Mouse (Mus musculus) MEL (cell line): ENCODE results near the gene March5. TPM values are rescaled to one million over a fixed set of nuclear protein-coding genes. Genes with fewer than 3 reads are reported as not detected.

Experiments
- DNase-seq: peaks from one replicate; pipeline ENCODE4 v3.0.0; 2011; ENCODE audit warnings: low read depth, low spot score
- H3K27ac ChIP-seq: 2 replicates; pipeline ENCODE4 v1.5.1; 2012; ENCODE audit warnings: low read depth, mild to moderate bottlenecking, control low read depth, low read length, moderate library complexity; ENCODE audit not compliant: control insufficient read depth
- H3K27me3 ChIP-seq, 2 experiments: fragments of 150-350 bp in 1 of 2; sonication (generic) in 1 of 2; 2 replicates each; pipeline ENCODE4 v1.6.1; 2012; ENCODE audit warnings: low read length in 2 of 2, mild to moderate bottlenecking in 2 of 2, improper control_type of control experiment in 1 of 2, moderate library complexity in 1 of 2; ENCODE audit not compliant: insufficient read depth in 2 of 2, control insufficient read depth in 1 of 2
- H3K36me3 ChIP-seq, 2 experiments: 2 replicates each; pipeline ENCODE4 v1.6.1; 2012 to 2014; ENCODE audit warnings: low read length in 2 of 2, improper control_type of control experiment in 1 of 2, inconsistent platforms in 1 of 2, mild to moderate bottlenecking in 1 of 2; ENCODE audit not compliant: insufficient read depth in 2 of 2, control insufficient read depth in 1 of 2
- H3K4me1 ChIP-seq, 2 experiments: fragments of 150-350 bp in 1 of 2; sonication (generic) in 1 of 2; 2 replicates each; pipeline ENCODE4 v1.6.1; 2012; ENCODE audit warnings: low read length in 2 of 2, improper control_type of control experiment in 1 of 2, mild to moderate bottlenecking in 1 of 2; ENCODE audit not compliant: insufficient read depth in 2 of 2, control insufficient read depth in 1 of 2
- H3K4me3 ChIP-seq, 2 experiments: fragments of 150-350 bp in 1 of 2; sonication (generic) in 1 of 2; 2 replicates each; pipeline ENCODE4 v1.5.1; 2012; ENCODE audit warnings: low read depth in 2 of 2, low read length in 2 of 2, mild to moderate bottlenecking in 2 of 2, moderate library complexity in 2 of 2, control low read depth in 1 of 2, improper control_type of control experiment in 1 of 2; ENCODE audit not compliant: control insufficient read depth in 1 of 2, insufficient read depth in 1 of 2
- H3K79me2 ChIP-seq: 2 replicates; pipeline ENCODE4 v1.6.1; 2012; ENCODE audit warnings: mild to moderate bottlenecking, low read length, moderate library complexity; ENCODE audit not compliant: control insufficient read depth, poor library complexity, insufficient read depth
- H3K9ac ChIP-seq: 2 replicates; pipeline ENCODE4 v1.6.1; 2012; ENCODE audit warnings: low read depth, mild to moderate bottlenecking, control low read depth, low read length, moderate library complexity; ENCODE audit not compliant: control insufficient read depth, poor library complexity, severe bottlenecking
- H3K9me3 ChIP-seq: fragments of 150-350 bp; sonication (generic); replicated peaks from 2 replicates; pipeline ENCODE4 v1.6.1; 2012; ENCODE audit warnings: mild to moderate bottlenecking, low read length, improper control_type of control experiment, moderate library complexity; ENCODE audit not compliant: insufficient read depth
- CHD1 ChIP-seq: IDR thresholded peaks from 2 replicates; pipeline ENCODE4 v1.6.1; 2012; ENCODE audit warnings: low read depth, mild to moderate bottlenecking, inconsistent platforms, low read length, improper control_type of control experiment
- CTCF ChIP-seq, 3 experiments: IDR thresholded peaks in 2 of 3; conservative IDR thresholded peaks in 1 of 3; 2 replicates each; pipeline ENCODE4 v1.5.1; 2011 to 2012; ENCODE audit warnings: low read length in 3 of 3, low read depth in 2 of 3, mild to moderate bottlenecking in 2 of 3, improper control_type of control experiment in 1 of 3, inconsistent platforms in 1 of 3, mixed read lengths in 1 of 3, moderate library complexity in 1 of 3; ENCODE audit not compliant: control insufficient read depth in 1 of 3, insufficient read depth in 1 of 3, poor library complexity in 1 of 3, severe bottlenecking in 1 of 3
- E2F4 ChIP-seq: IDR thresholded peaks from 2 replicates; pipeline ENCODE4 v1.6.1; 2011; ENCODE audit warnings: low read depth, low read length, improper control_type of control experiment, borderline replicate concordance
- ELF1 ChIP-seq: IDR thresholded peaks from 2 replicates; pipeline ENCODE4 v1.6.1; 2014; ENCODE audit warnings: low read depth, mild to moderate bottlenecking, inconsistent platforms, low read length, improper control_type of control experiment, moderate library complexity
- EP300 ChIP-seq, 2 experiments: IDR thresholded peaks; 2 replicates each; pipeline ENCODE4 v1.6.1; 2011; ENCODE audit warnings: improper control_type of control experiment in 2 of 2, low read length in 2 of 2, low read depth in 1 of 2, mild to moderate bottlenecking in 1 of 2
- ETS1 ChIP-seq: IDR thresholded peaks from 2 replicates; pipeline ENCODE4 v1.6.1; 2012; ENCODE audit warnings: low read depth, mild to moderate bottlenecking, inconsistent platforms, low read length, improper control_type of control experiment, moderate library complexity
- GABPA ChIP-seq: IDR thresholded peaks from 2 replicates; pipeline ENCODE4 v1.6.1; 2012; ENCODE audit warnings: low read depth, mild to moderate bottlenecking, inconsistent platforms, low read length, improper control_type of control experiment, moderate library complexity
- GATA1 ChIP-seq: IDR thresholded peaks from 2 replicates; pipeline ENCODE4 v1.6.1; 2011; ENCODE audit warnings: low read depth, low read length, improper control_type of control experiment
- KAT2A ChIP-seq: conservative IDR thresholded peaks from 2 replicates; pipeline ENCODE4 v1.6.1; 2012; ENCODE audit warnings: low read depth, low read length, improper control_type of control experiment, inconsistent platforms
- MAX ChIP-seq: IDR thresholded peaks from 2 replicates; pipeline ENCODE4 v1.6.1; 2011; ENCODE audit warnings: low read length, improper control_type of control experiment
- MEF2A ChIP-seq: IDR thresholded peaks from 2 replicates; pipeline ENCODE4 v1.6.1; 2014; ENCODE audit warnings: low read depth, mild to moderate bottlenecking, inconsistent platforms, low read length, improper control_type of control experiment; ENCODE audit not compliant: poor library complexity, insufficient replicate concordance, severe bottlenecking; ENCODE audit errors: extremely low read depth
- MYB ChIP-seq: IDR thresholded peaks from 2 replicates; pipeline ENCODE4 v1.6.1; 2011; ENCODE audit warnings: mild to moderate bottlenecking, low read depth, low read length, improper control_type of control experiment
- NRF1 ChIP-seq: IDR thresholded peaks from 2 replicates; pipeline ENCODE4 v1.6.1; 2014; ENCODE audit warnings: low read depth, mild to moderate bottlenecking, inconsistent platforms, low read length, improper control_type of control experiment, moderate library complexity; ENCODE audit not compliant: poor library complexity, insufficient read depth, severe bottlenecking
- POLR2A ChIP-seq, 2 experiments: IDR thresholded peaks; 2 replicates each; pipeline ENCODE4 v1.6.1; 2011 to 2012; ENCODE audit warnings: low read length in 2 of 2, mild to moderate bottlenecking in 2 of 2, control low read depth in 1 of 2, improper control_type of control experiment in 1 of 2, low read depth in 1 of 2, moderate library complexity in 1 of 2; ENCODE audit not compliant: control insufficient read depth in 1 of 2, insufficient read depth in 1 of 2, poor library complexity in 1 of 2
- POLR2AphosphoS5 ChIP-seq: IDR thresholded peaks from 2 replicates; pipeline ENCODE4 v1.6.1; 2012; ENCODE audit warnings: low read depth, borderline replicate concordance, mild to moderate bottlenecking, inconsistent platforms, low read length, moderate library complexity, mixed read lengths
- SMC3 ChIP-seq: IDR thresholded peaks from 2 replicates; pipeline ENCODE4 v1.6.1; 2011; ENCODE audit warnings: low read depth, low read length, improper control_type of control experiment
- TAL1 ChIP-seq: IDR thresholded peaks from 2 replicates; pipeline ENCODE4 v1.6.1; 2012; ENCODE audit warnings: mild to moderate bottlenecking, inconsistent platforms, low read length, moderate library complexity, mixed read lengths
- TCF12 ChIP-seq: IDR thresholded peaks from 2 replicates; pipeline ENCODE4 v1.6.1; 2014; ENCODE audit warnings: low read depth, mild to moderate bottlenecking, inconsistent platforms, low read length, improper control_type of control experiment, moderate library complexity
- ZC3H11A ChIP-seq: IDR thresholded peaks from 2 replicates; pipeline ENCODE4 v1.6.1; 2012; ENCODE audit warnings: low read depth, mild to moderate bottlenecking, inconsistent platforms, low read length, improper control_type of control experiment
- ZKSCAN1 ChIP-seq: IDR thresholded peaks from 2 replicates; pipeline ENCODE4 v1.6.1; 2012; ENCODE audit warnings: low read depth, mild to moderate bottlenecking, inconsistent platforms, low read length, improper control_type of control experiment, moderate library complexity
- ZMIZ1 ChIP-seq: IDR thresholded peaks from 2 replicates; pipeline ENCODE4 v1.6.1; 2012; ENCODE audit warnings: low read depth, mild to moderate bottlenecking, inconsistent platforms, low read length, improper control_type of control experiment, moderate library complexity
- polyA plus RNA-seq, 2 experiments: library from polyadenylated mRNA; stranded (reverse) in 1 of 2; unstranded in 1 of 2; fragments of >175 nt in 1 of 2; fragments of >200 nt in 1 of 2; gene quantifications; 2 replicates each; pipeline versions ENCODE4 v1.2.1 to v1.2.4; 2012; ENCODE audit warnings: low replicate concordance in 2 of 2, low read depth in 1 of 2; ENCODE audit not compliant: insufficient read length in 2 of 2, insufficient read depth in 1 of 2, missing spikeins in 1 of 2
- total RNA-seq: library from RNA; depleted of rRNA; stranded (reverse); fragments of 300-350 nt; gene quantifications from 2 replicates; pipeline ENCODE4 v1.2.3, GENCODE M21; 2012

Gene March5
- total and polyA plus RNA-seq, 3 experiments, result 68.5 to 83.5 TPM; not detected in 1

DNA sequence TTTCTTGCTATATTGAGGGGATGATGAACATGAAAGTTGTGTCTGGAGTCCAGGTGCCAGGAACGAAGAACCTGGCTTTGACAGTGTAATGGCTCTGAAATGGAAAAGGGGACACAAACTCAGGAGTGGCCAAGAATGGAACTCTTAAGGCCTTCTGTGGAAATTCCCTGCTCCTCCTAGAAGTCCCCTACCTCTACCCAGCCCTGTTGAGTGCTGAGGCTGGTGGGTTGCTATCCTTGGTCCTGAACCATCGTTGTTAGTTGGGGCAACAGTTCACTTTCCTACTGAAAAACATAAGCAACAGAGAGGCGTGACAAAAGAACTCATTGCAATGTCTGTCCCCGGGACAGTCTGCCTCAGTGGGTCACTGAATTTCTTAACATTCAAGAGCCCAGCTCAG lies 31.8 kb downstream of the March5 start (continued):
- TF ChIP-seq ELF1 (no peak), POLR2AphosphoS5 (no peak), POLR2A (IDR thresholded peaks at IDR 0.05; ENCODE audit: control insufficient read depth in 1 of 2, insufficient read depth in 1 of 2, low read depth in 1 of 2, low read length in 2 of 2, poor library complexity in 1 of 2) (no peak), TAL1 (no peak), ETS1 (no peak), E2F4 (no peak), NRF1 (no peak), MAX (0 out of 2 replicates have a peak, but pooled peaks have one; percentile 53), EP300 (IDR thresholded peaks at IDR 0.05; ENCODE audit: low read depth in 1 of 2, low read length in 2 of 2) (no peak), GATA1 (no peak), KAT2A (no peak), ZKSCAN1 (no peak)

DNA sequence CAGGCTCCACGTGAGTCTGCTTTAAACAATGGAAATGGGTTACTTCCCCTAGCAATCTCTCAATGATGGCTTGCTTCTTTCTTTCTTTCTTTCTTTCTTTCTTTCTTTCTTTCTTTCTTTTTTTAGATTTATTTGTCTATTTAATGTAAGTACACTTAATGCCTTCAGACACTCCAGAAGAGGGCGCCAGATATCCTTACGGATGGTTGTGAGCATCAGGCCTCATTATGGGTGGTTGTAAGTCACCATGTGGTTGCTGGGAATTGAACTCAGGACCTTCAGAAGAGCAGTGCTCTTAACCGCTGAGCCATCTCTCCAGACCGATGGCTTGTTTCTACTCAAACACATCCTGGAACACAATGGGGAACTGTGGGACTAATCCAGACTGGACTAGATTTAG lies 33.9 kb downstream of the March5 start:
- Histone ChIP-seq H3K4me3 (no peak overlapping the region), H3K9me3 (no peaks in the 10 kb centered on the region), H3K27me3 (no peaks in the 10 kb centered on the region), H3K27ac (no peak overlapping the region), H3K36me3 (peaks cover 0 to 19% of the 10 kb centered on the region in 2 experiments; a peak in 2 of 4 replicates), H3K9ac (no peak overlapping the region), H3K79me2 (no peaks in the 10 kb centered on the region), H3K4me1 (peaks cover 14 to 24% of the 10 kb centered on the region in 2 experiments)
- DNase-seq, result peak; percentile 54
- peak; percentile 27; the same call in 1 of the 2 replicates for TF ChIP-seq SMC3
- TF ChIP-seq MAX, result no peak
- no peak for TF ChIP-seq ZC3H11A
- no peak for TF ChIP-seq GABPA
- TF ChIP-seq CHD1, result no peak
- TF ChIP-seq TCF12, result no peak
- TF ChIP-seq CTCF (IDR thresholded peaks at IDR 0.05 in 2 of 3, conservative IDR thresholded peaks at IDR 0.05 in 1 of 3; ENCODE audit: control insufficient read depth in 1 of 3, insufficient read depth in 1 of 3, low read depth in 2 of 3, low read length in 3 of 3, poor library complexity in 1 of 3, severe bottlenecking in 1 of 3), result peak in 2 of 3 experiments; percentile 14 to 41; a peak in 2 of 6 replicates

DNA sequence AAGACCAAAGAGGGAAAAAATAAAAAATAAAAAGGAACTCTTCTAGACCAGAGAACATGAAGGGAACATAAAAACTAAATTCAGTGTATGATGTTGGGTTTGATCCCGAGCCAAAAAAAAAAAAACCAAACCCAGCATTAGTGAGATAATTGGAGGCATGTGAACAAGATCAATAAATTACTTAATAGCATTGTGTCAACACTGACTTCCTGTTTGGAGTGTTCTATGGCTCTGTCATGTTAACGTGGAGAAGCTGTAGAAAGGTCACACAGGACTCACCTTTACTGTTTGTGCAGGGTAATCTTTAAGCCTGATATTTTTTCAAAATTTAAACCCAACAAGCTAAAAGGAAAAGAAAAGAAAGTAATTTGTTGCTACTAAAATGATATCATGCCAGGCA lies 35.4 kb downstream of the March5 start:
- DNase-seq, result no peak
- Histone ChIP-seq H3K27ac (no peak overlapping the region), H3K4me1 (peaks cover 2 to 13% of the 10 kb centered on the region in 2 experiments), H3K9ac (no peak overlapping the region), H3K4me3 (no peak overlapping the region), H3K79me2 (no peaks in the 10 kb centered on the region), H3K36me3 (peaks cover 0 to 8% of the 10 kb centered on the region in 2 experiments; a peak in 2 of 4 replicates), H3K9me3 (no peaks in the 10 kb centered on the region), H3K27me3 (no peaks in the 10 kb centered on the region)
- TF ChIP-seq CTCF (IDR thresholded peaks at IDR 0.05 in 2 of 3, conservative IDR thresholded peaks at IDR 0.05 in 1 of 3; ENCODE audit: control insufficient read depth in 1 of 3, insufficient read depth in 1 of 3, low read depth in 2 of 3, low read length in 3 of 3, poor library complexity in 1 of 3, severe bottlenecking in 1 of 3) (no peak), KAT2A (no peak), MEF2A (no peak), MYB (no peak), ZMIZ1 (no peak)
